Mouse (Mus musculus) heart, postnatal 10 days (tissue): ENCODE data around the gene Fam13a. TPM values are rescaled to one million over a fixed set of nuclear protein-coding genes. Genes with fewer than 3 reads are reported as not detected.

ENCODE experiments used
- DNase-seq, 2 experiments: peaks; one replicate each; pipeline ENCODE4 v3.0.0; 2021
- intact Hi-C: fragments of 180-260 bp; cut with DNase I; formaldehyde crosslinking; loops from one replicate; pipeline ENCODE4 v1.15.1; 2025
- total RNA-seq, 2 experiments: library from RNA; stranded (reverse); gene quantifications; 2 replicates each; pipeline ENCODE4 v1.2.3; 2021

Fam13a gene
- total RNA-seq, 2 experiments from 2014 or later: 16.8 to 17.6 TPM

GRCm38 (mm10) chr6:58896648-58897047, 127.7 kb downstream of the Fam13a start:
- intact Hi-C loops: no loop called here
- peak; percentile 18 to 42 for DNase-seq

- no peak for DNase-seq
- intact Hi-C loops: no loop called here
These were observed 129.4 kb downstream of the Fam13a start for GRCm38 (mm10) chr6:58894994-58895393.

- no peak for DNase-seq
- intact Hi-C loops: no loop called here
These were observed 131.0 kb downstream of the Fam13a start for GRCm38 (mm10) chr6:58893307-58893706.

- intact Hi-C loops: no loop called here
- DNase-seq: no peak
These were observed 134.4 kb downstream of the Fam13a start for GRCm38 (mm10) chr6:58889917-58890316.

GRCm38 (mm10) chr6:58882271-58882670, 142.1 kb downstream of the Fam13a start:
- DNase-seq: no peak
- intact Hi-C loops: no loop called here

Other genes starting within 250 kb of the Fam13a start
- gene Herc3, start 193.1 kb downstream of the Fam13a start, total RNA-seq: 100 to 1,000 TPM in 1 of 2 experiments, 10 to 100 TPM in 1; 93.1 to 102 TPM
- gene Nap1l5, start 117.5 kb downstream of the Fam13a start, total RNA-seq: under 1 TPM; 0.30 to 0.62 TPM
- gene Tigd2, start 184.3 kb upstream of the Fam13a start, total RNA-seq: 10 to 100 TPM; 12.1 to 12.8 TPM